Mouse (Mus musculus): ENCODE data around the gene Kif26a. TPM values are rescaled to one million over a fixed set of nuclear protein-coding genes. Genes with fewer than 3 reads are reported as not detected.

Kif26a gene
- total and polyA plus RNA-seq, 2 experiments = 0.28 to 0.84 TPM

GRCm38 (mm10) chr12:112215545-112215944 is 69.5 kb downstream of the Kif26a start:
- Histone ChIP-seq H3K4me1 (ENCODE audit: control insufficient read depth, insufficient read depth, low read length) (0 out of 2 replicates have a peak, but pooled peaks cover 2% of the 10 kb centered on the region), H3K4me3 (ENCODE audit: insufficient read depth, low read depth, low read length) (no peak overlapping the region), H3K27me3 (ENCODE audit: control insufficient read depth, insufficient read depth, low read length) (no peaks in the 10 kb centered on the region), H3K36me3 (ENCODE audit: control insufficient read depth, insufficient read depth, low read length) (no peaks in the 10 kb centered on the region), H3K27ac (replicated peaks; ENCODE audit: insufficient read depth, low read depth, low read length) (no peak overlapping the region), H3K9ac (ENCODE audit: low read depth, low read length) (no peak overlapping the region), H3K79me2 (ENCODE audit: control insufficient read depth, insufficient read depth, low read length) (no peaks in the 10 kb centered on the region)
- DNase-seq (ENCODE audit: extremely low read depth, low read depth, low spot score) = no peak
- TF ChIP-seq POLR2A (IDR thresholded peaks at IDR 0.05; ENCODE audit: extremely low read depth, insufficient read depth, low read length) (no peak), CTCF (IDR thresholded peaks at IDR 0.05; ENCODE audit: low read depth, low read length) (no peak)
- WGBS = 85% methylated on average over 7 of the region's 7 CpGs

GRCm38 (mm10) chr12:112217021-112217420 is 71.0 kb downstream of the Kif26a start:
- Histone ChIP-seq H3K4me3 (ENCODE audit: insufficient read depth, low read depth, low read length) (no peak overlapping the region), H3K27ac (replicated peaks; ENCODE audit: insufficient read depth, low read depth, low read length) (no peak overlapping the region), H3K4me1 (ENCODE audit: control insufficient read depth, insufficient read depth, low read length) (0 out of 2 replicates have a peak, but pooled peaks cover 2% of the 10 kb centered on the region), H3K27me3 (ENCODE audit: control insufficient read depth, insufficient read depth, low read length) (no peaks in the 10 kb centered on the region), H3K36me3 (ENCODE audit: control insufficient read depth, insufficient read depth, low read length) (no peaks in the 10 kb centered on the region), H3K9ac (ENCODE audit: low read depth, low read length) (no peak overlapping the region), H3K79me2 (ENCODE audit: control insufficient read depth, insufficient read depth, low read length) (no peaks in the 10 kb centered on the region)
- no peak for TF ChIP-seq POLR2A (IDR thresholded peaks at IDR 0.05; ENCODE audit: extremely low read depth, insufficient read depth, low read length)
- no peak for TF ChIP-seq CTCF (IDR thresholded peaks at IDR 0.05; ENCODE audit: low read depth, low read length)
- 80% methylated on average over 7 of the region's 7 CpGs for WGBS
- no peak for DNase-seq (ENCODE audit: extremely low read depth, low read depth, low spot score)

GRCm38 (mm10) chr12:112217681-112218080 is 71.7 kb downstream of the Kif26a start:
- no peaks in the 10 kb centered on the region for H3K36me3 ChIP-seq (ENCODE audit: control insufficient read depth, insufficient read depth, low read length)
- peak; percentile 83 for DNase-seq (ENCODE audit: extremely low read depth, low read depth, low spot score)
- H3K4me1 ChIP-seq (ENCODE audit: control insufficient read depth, insufficient read depth, low read length) = 0 out of 2 replicates have a peak, but pooled peaks cover 2% of the 10 kb centered on the region
- no peak overlapping the region for H3K4me3 ChIP-seq (ENCODE audit: insufficient read depth, low read depth, low read length)
- WGBS = 9% methylated on average over 3 of the region's 3 CpGs
- no peaks in the 10 kb centered on the region for H3K27me3 ChIP-seq (ENCODE audit: control insufficient read depth, insufficient read depth, low read length)
- no peak overlapping the region for H3K27ac ChIP-seq (replicated peaks; ENCODE audit: insufficient read depth, low read depth, low read length)
- no peak for TF ChIP-seq POLR2A (IDR thresholded peaks at IDR 0.05; ENCODE audit: extremely low read depth, insufficient read depth, low read length)
- no peaks in the 10 kb centered on the region for H3K79me2 ChIP-seq (ENCODE audit: control insufficient read depth, insufficient read depth, low read length)
- H3K9ac ChIP-seq (ENCODE audit: low read depth, low read length) = no peak overlapping the region

GRCm38 (mm10) chr12:112221290-112221689 is 75.3 kb downstream of the Kif26a start:
- no peak for DNase-seq (ENCODE audit: extremely low read depth, low read depth, low spot score)
- Histone ChIP-seq H3K27me3 (ENCODE audit: control insufficient read depth, insufficient read depth, low read length) (no peaks in the 10 kb centered on the region), H3K4me1 (ENCODE audit: control insufficient read depth, insufficient read depth, low read length) (0 out of 2 replicates have a peak, but pooled peaks cover 3% of the 10 kb centered on the region), H3K79me2 (ENCODE audit: control insufficient read depth, insufficient read depth, low read length) (no peaks in the 10 kb centered on the region), H3K27ac (replicated peaks; ENCODE audit: insufficient read depth, low read depth, low read length) (no peak overlapping the region), H3K9ac (ENCODE audit: low read depth, low read length) (no peak overlapping the region), H3K36me3 (ENCODE audit: control insufficient read depth, insufficient read depth, low read length) (no peaks in the 10 kb centered on the region), H3K4me3 (ENCODE audit: insufficient read depth, low read depth, low read length) (no peak overlapping the region)
- WGBS = 78% methylated on average over 6 of the region's 6 CpGs
- TF ChIP-seq CTCF (IDR thresholded peaks at IDR 0.05; ENCODE audit: low read depth, low read length) (no peak), POLR2A (IDR thresholded peaks at IDR 0.05; ENCODE audit: extremely low read depth, insufficient read depth, low read length) (no peak)

GRCm38 (mm10) chr12:112221754-112222439 is 75.9 kb downstream of the Kif26a start:
- TF ChIP-seq POLR2A (IDR thresholded peaks at IDR 0.05; ENCODE audit: extremely low read depth, insufficient read depth, low read length) = no peak
- TF ChIP-seq CTCF (IDR thresholded peaks at IDR 0.05; ENCODE audit: low read depth, low read length) = no peak
- Histone ChIP-seq H3K4me3 (ENCODE audit: insufficient read depth, low read depth, low read length) (no peak overlapping the region), H3K36me3 (ENCODE audit: control insufficient read depth, insufficient read depth, low read length) (no peaks in the 10 kb centered on the region), H3K4me1 (ENCODE audit: control insufficient read depth, insufficient read depth, low read length) (0 out of 2 replicates have a peak, but pooled peaks cover 3% of the 10 kb centered on the region), H3K27me3 (ENCODE audit: control insufficient read depth, insufficient read depth, low read length) (no peaks in the 10 kb centered on the region), H3K9ac (ENCODE audit: low read depth, low read length) (no peak overlapping the region), H3K79me2 (ENCODE audit: control insufficient read depth, insufficient read depth, low read length) (no peaks in the 10 kb centered on the region), H3K27ac (replicated peaks; ENCODE audit: insufficient read depth, low read depth, low read length) (no peak overlapping the region)
- 78% methylated on average over 19 of the region's 19 CpGs for WGBS
- no peak for DNase-seq (ENCODE audit: extremely low read depth, low read depth, low spot score)

GRCm38 (mm10) chr12:112223721-112224337 is 77.8 kb downstream of the Kif26a start:
- H3K4me1 ChIP-seq (ENCODE audit: control insufficient read depth, insufficient read depth, low read length) = 0 out of 2 replicates have a peak, but pooled peaks cover 1% of the 10 kb centered on the region
- TF ChIP-seq POLR2A (IDR thresholded peaks at IDR 0.05; ENCODE audit: extremely low read depth, insufficient read depth, low read length) (no peak), CTCF (IDR thresholded peaks at IDR 0.05; ENCODE audit: low read depth, low read length) (no peak)
- H3K27ac ChIP-seq (replicated peaks; ENCODE audit: insufficient read depth, low read depth, low read length) = no peak overlapping the region
- no peak overlapping the region for H3K9ac ChIP-seq (ENCODE audit: low read depth, low read length)
- no peaks in the 10 kb centered on the region for H3K36me3 ChIP-seq (ENCODE audit: control insufficient read depth, insufficient read depth, low read length)
- 34% methylated on average over 13 of the region's 13 CpGs for WGBS
- H3K4me3 ChIP-seq (ENCODE audit: insufficient read depth, low read depth, low read length) = no peak overlapping the region
- no peaks in the 10 kb centered on the region for H3K27me3 ChIP-seq (ENCODE audit: control insufficient read depth, insufficient read depth, low read length)
- peak; percentile 79 for DNase-seq (ENCODE audit: extremely low read depth, low read depth, low spot score)
- H3K79me2 ChIP-seq (ENCODE audit: control insufficient read depth, insufficient read depth, low read length) = no peaks in the 10 kb centered on the region

Data from liver, adult 2 months (tissue).